Mouse (Mus musculus): ENCODE results near the gene Trib3. TPM values are rescaled to one million over a fixed set of nuclear protein-coding genes. Genes with fewer than 3 reads are reported as not detected.

The Trib3 gene
- polyA plus RNA-seq (2016; fragmentation: Nextera tagmentation; extraction: Ambion mirVana) = 2.3 and 3.1 TPM in 2 replicates

- peak within 1 kb of the TSS; percentile 70 for H3K4me3 ChIP-seq
- under 1% methylated on average over 51 of the region's 52 CpGs for WGBS
- H3K4me1 ChIP-seq = peaks cover 28% of the 10 kb centered on the region
- H3K9me3 ChIP-seq = no peaks in the 10 kb centered on the region
- peak; percentile 77 for DNase-seq (ENCODE audit: extremely low spot score, low spot score)
- peak within 1 kb of the TSS; percentile 83 for H3K27ac ChIP-seq
- H3K27me3 ChIP-seq (ENCODE audit: poor library complexity, severe bottlenecking) = peaks cover 35% of the 10 kb centered on the region
- no peaks in the 10 kb centered on the region for H3K36me3 ChIP-seq (replicated peaks)
Observed at GRCm38 (mm10) chr2:152343329-152344213, at the start of gene Trib3. TSS of gene Trib3 (minus strand) at chr2:152344032.

- peaks cover 40% of the 10 kb centered on the region for H3K4me1 ChIP-seq
- H3K9me3 ChIP-seq = no peaks in the 10 kb centered on the region
- DNase-seq (ENCODE audit: extremely low spot score, low spot score) = peak; percentile 21
- H3K27me3 ChIP-seq (ENCODE audit: poor library complexity, severe bottlenecking) = no peaks in the 10 kb centered on the region
- H3K27ac ChIP-seq = no peak overlapping the region
- WGBS = 53% methylated on average over 9 of the region's 9 CpGs
- H3K4me3 ChIP-seq = peak overlapping the region; percentile 94; the same call in 1 of the 2 replicates
- peaks cover 16% of the 10 kb centered on the region for H3K36me3 ChIP-seq (replicated peaks)
Observed at GRCm38 (mm10) chr2:152393225-152394017, 49.6 kb upstream of the Trib3 start.

GRCm38 (mm10) chr2:152392786-152393185 lies 49.0 kb upstream of the Trib3 start:
- Histone ChIP-seq H3K4me3 (no peak overlapping the region), H3K36me3 (replicated peaks) (peaks cover 16% of the 10 kb centered on the region), H3K4me1 (peaks cover 37% of the 10 kb centered on the region), H3K9me3 (no peaks in the 10 kb centered on the region), H3K27ac (no peak overlapping the region), H3K27me3 (ENCODE audit: poor library complexity, severe bottlenecking) (no peaks in the 10 kb centered on the region)
- DNase-seq (ENCODE audit: extremely low spot score, low spot score) = no peak
- 17% methylated on average over 3 of the region's 3 CpGs for WGBS

GRCm38 (mm10) chr2:152384191-152384590 lies 40.4 kb upstream of the Trib3 start:
- no peaks in the 10 kb centered on the region for H3K4me1 ChIP-seq
- no peaks in the 10 kb centered on the region for H3K9me3 ChIP-seq
- no peak overlapping the region for H3K27ac ChIP-seq
- no peaks in the 10 kb centered on the region for H3K36me3 ChIP-seq (replicated peaks)
- 89% methylated on average over 4 of the region's 4 CpGs for WGBS
- DNase-seq (ENCODE audit: extremely low spot score, low spot score) = no peak
- no peaks in the 10 kb centered on the region for H3K27me3 ChIP-seq (ENCODE audit: poor library complexity, severe bottlenecking)
- H3K4me3 ChIP-seq = no peak overlapping the region

GRCm38 (mm10) chr2:152376345-152376741 lies 32.5 kb upstream of the Trib3 start, which contains the start of gene Nrsn2:
TSS of gene Nrsn2 (minus strand) at chr2:152376638.
- Histone ChIP-seq H3K36me3 (replicated peaks) (no peaks in the 10 kb centered on the region), H3K9me3 (no peaks in the 10 kb centered on the region), H3K27me3 (ENCODE audit: poor library complexity, severe bottlenecking) (peaks cover 56% of the 10 kb centered on the region), H3K4me3 (peak within 1 kb of the TSS; percentile 44), H3K27ac (peak within 1 kb of the TSS; percentile 76), H3K4me1 (peaks cover 29% of the 10 kb centered on the region)
- WGBS = 3% methylated on average over 16 of the region's 16 CpGs
- peak; percentile 26 for DNase-seq (ENCODE audit: extremely low spot score, low spot score)

- DNase-seq (ENCODE audit: extremely low spot score, low spot score) = peak; percentile 64
- no peaks in the 10 kb centered on the region for H3K36me3 ChIP-seq (replicated peaks)
- peak overlapping the region; percentile 76 for H3K27ac ChIP-seq
- WGBS = 2% methylated on average over 21 of the region's 21 CpGs
- peak overlapping the region; percentile 44 for H3K4me3 ChIP-seq
- H3K27me3 ChIP-seq (ENCODE audit: poor library complexity, severe bottlenecking) = peaks cover 56% of the 10 kb centered on the region
- H3K9me3 ChIP-seq = no peaks in the 10 kb centered on the region
- peaks cover 29% of the 10 kb centered on the region for H3K4me1 ChIP-seq
Observed at GRCm38 (mm10) chr2:152375652-152376344, 32.0 kb upstream of the Trib3 start.

- Histone ChIP-seq H3K4me3 (no peak overlapping the region), H3K27me3 (ENCODE audit: poor library complexity, severe bottlenecking) (peaks cover 63% of the 10 kb centered on the region), H3K9me3 (no peaks in the 10 kb centered on the region), H3K27ac (no peak overlapping the region), H3K4me1 (peaks cover 39% of the 10 kb centered on the region), H3K36me3 (replicated peaks) (no peaks in the 10 kb centered on the region)
- 89% methylated on average over 9 of the region's 9 CpGs for WGBS
- no peak for DNase-seq (ENCODE audit: extremely low spot score, low spot score)
Observed at GRCm38 (mm10) chr2:152373547-152373946, 29.7 kb upstream of the Trib3 start.

- Histone ChIP-seq H3K4me3 (no peak overlapping the region), H3K9me3 (no peaks in the 10 kb centered on the region), H3K4me1 (peaks cover 39% of the 10 kb centered on the region), H3K27me3 (ENCODE audit: poor library complexity, severe bottlenecking) (peaks cover 54% of the 10 kb centered on the region), H3K27ac (no peak overlapping the region), H3K36me3 (replicated peaks) (no peaks in the 10 kb centered on the region)
- WGBS = 72% methylated on average over 4 of the region's 4 CpGs
- DNase-seq (ENCODE audit: extremely low spot score, low spot score) = no peak
Observed at GRCm38 (mm10) chr2:152372661-152373060, 28.8 kb upstream of the Trib3 start.

GRCm38 (mm10) chr2:152372104-152372503 lies 28.3 kb upstream of the Trib3 start:
- H3K4me3 ChIP-seq = no peak overlapping the region

GRCm38 (mm10) chr2:152368532-152369140 lies 24.8 kb upstream of the Trib3 start:
- Histone ChIP-seq H3K36me3 (replicated peaks) (no peaks in the 10 kb centered on the region), H3K4me1 (peaks cover 14% of the 10 kb centered on the region), H3K27ac (no peak overlapping the region), H3K27me3 (ENCODE audit: poor library complexity, severe bottlenecking) (peaks cover 14% of the 10 kb centered on the region), H3K4me3 (no peak overlapping the region; the same call in 1 of the 2 replicates), H3K9me3 (no peaks in the 10 kb centered on the region)
- WGBS = 30% methylated on average over 14 of the region's 14 CpGs
- peak; percentile 73 for DNase-seq (ENCODE audit: extremely low spot score, low spot score)

More at GRCm38 (mm10) chr2:152372104-152372503, 28.3 kb upstream of the Trib3 start:
- Histone ChIP-seq H3K4me1 (peaks cover 39% of the 10 kb centered on the region), H3K9me3 (no peaks in the 10 kb centered on the region), H3K36me3 (replicated peaks) (no peaks in the 10 kb centered on the region), H3K27me3 (ENCODE audit: poor library complexity, severe bottlenecking) (peaks cover 48% of the 10 kb centered on the region), H3K27ac (no peak overlapping the region)
- WGBS = 90% methylated on average over 7 of the region's 7 CpGs
- no peak for DNase-seq (ENCODE audit: extremely low spot score, low spot score)

GRCm38 (mm10) chr2:152367917-152368316 lies 24.1 kb upstream of the Trib3 start:
- no peak overlapping the region for H3K4me3 ChIP-seq
- peaks cover 17% of the 10 kb centered on the region for H3K4me1 ChIP-seq
- WGBS = 90% methylated on average over 5 of the region's 5 CpGs
- no peaks in the 10 kb centered on the region for H3K9me3 ChIP-seq
- no peak for DNase-seq (ENCODE audit: extremely low spot score, low spot score)
- H3K36me3 ChIP-seq (replicated peaks) = no peaks in the 10 kb centered on the region
- no peak overlapping the region for H3K27ac ChIP-seq
- peaks cover 11% of the 10 kb centered on the region for H3K27me3 ChIP-seq (ENCODE audit: poor library complexity, severe bottlenecking)

All from forebrain, embryonic 10.5 days (tissue).